Mouse (Mus musculus) CH12.LX (cell line): ENCODE measurements around the gene Rplp0. TPM values are rescaled to one million over a fixed set of nuclear protein-coding genes. Genes with fewer than 3 reads are reported as not detected.

Source experiments
- DNase-seq: peaks from one replicate; pipeline ENCODE4 v3.0.0-alpha.2; 2013; ENCODE audit errors: extremely low read depth
- H3K27ac ChIP-seq: 2 replicates; pipeline ENCODE4 v1.5.1; 2012; ENCODE audit warnings: low read depth, mild to moderate bottlenecking, control low read depth, moderate library complexity; ENCODE audit not compliant: insufficient read depth
- H3K27me3 ChIP-seq: replicated peaks from 2 replicates; pipeline ENCODE3; 2012; ENCODE audit warnings: inconsistent platforms
- H3K36me3 ChIP-seq, 2 experiments: replicated peaks in 1 of 2; 2 replicates each; pipeline versions ENCODE3 to v1.6.1; 2012; ENCODE audit warnings: inconsistent platforms in 1 of 2, low read length in 1 of 2, mild to moderate bottlenecking in 1 of 2, mixed read lengths in 1 of 2, moderate library complexity in 1 of 2; ENCODE audit not compliant: control insufficient read depth in 1 of 2, insufficient read depth in 1 of 2
- H3K4me1 ChIP-seq, 2 experiments: 2 replicates each; pipeline ENCODE4 v1.6.1; 2012; ENCODE audit warnings: inconsistent platforms in 1 of 2, moderate library complexity in 1 of 2; ENCODE audit not compliant: insufficient read depth in 2 of 2, control insufficient read depth in 1 of 2
- H3K4me2 ChIP-seq: 2 replicates; pipeline ENCODE4 v1.6.1; 2012; ENCODE audit warnings: low read depth, mild to moderate bottlenecking, control low read depth; ENCODE audit not compliant: poor library complexity, insufficient read depth, severe bottlenecking
- H3K4me3 ChIP-seq, 3 experiments: fragments of 150-350 bp in 1 of 3; sonication (generic) in 1 of 3; replicated peaks in 1 of 3; 2 replicates each; pipeline versions ENCODE3 to v1.5.1; 2011 to 2012; ENCODE audit warnings: low read depth in 2 of 3, low read length in 2 of 3, mild to moderate bottlenecking in 2 of 3, moderate library complexity in 2 of 3, control low read depth in 1 of 3, improper control_type of control experiment in 1 of 3, inconsistent platforms in 1 of 3, mixed read lengths in 1 of 3; ENCODE audit not compliant: poor library complexity in 1 of 3
- H3K79me2 ChIP-seq: replicated peaks from 2 replicates; pipeline ENCODE4 v1.6.1; 2012; ENCODE audit warnings: mild to moderate bottlenecking, moderate library complexity; ENCODE audit not compliant: control insufficient read depth, poor library complexity, insufficient read depth, severe bottlenecking; ENCODE audit errors: extremely low read depth
- H3K9ac ChIP-seq: 2 replicates; pipeline ENCODE4 v1.6.1; 2012; ENCODE audit warnings: low read depth, mild to moderate bottlenecking, control low read depth, moderate library complexity; ENCODE audit not compliant: insufficient read depth
- H3K9me3 ChIP-seq: replicated peaks from 2 replicates; pipeline ENCODE3; 2012; ENCODE audit warnings: low read length, inconsistent platforms, mixed read lengths
- BHLHE40 ChIP-seq: IDR thresholded peaks from 2 replicates; pipeline ENCODE4 v1.6.1; 2011; ENCODE audit warnings: mild to moderate bottlenecking, low read depth, low read length, improper control_type of control experiment
- CTCF ChIP-seq, 2 experiments: IDR thresholded peaks in 1 of 2; conservative IDR thresholded peaks in 1 of 2; 2 replicates each; pipeline ENCODE4 v1.5.1; 2011 to 2012; ENCODE audit warnings: low read depth in 2 of 2, low read length in 2 of 2, improper control_type of control experiment in 1 of 2, inconsistent platforms in 1 of 2, mild to moderate bottlenecking in 1 of 2, moderate library complexity in 1 of 2
- ELF1 ChIP-seq: IDR thresholded peaks from 2 replicates; pipeline ENCODE4 v1.6.1; 2014; ENCODE audit warnings: low read depth, mild to moderate bottlenecking, inconsistent platforms, low read length, improper control_type of control experiment
- EP300 ChIP-seq: IDR thresholded peaks from 2 replicates; pipeline ENCODE4 v1.6.1; 2011; ENCODE audit warnings: low read length, improper control_type of control experiment
- ETS1 ChIP-seq: conservative IDR thresholded peaks from 2 replicates; pipeline ENCODE4 v1.6.1; 2012; ENCODE audit warnings: low read depth, mild to moderate bottlenecking, inconsistent platforms, low read length, improper control_type of control experiment, moderate library complexity
- GABPA ChIP-seq: IDR thresholded peaks from 2 replicates; pipeline ENCODE4 v1.6.1; 2012; ENCODE audit warnings: low read depth, low read length, improper control_type of control experiment, inconsistent platforms; ENCODE audit not compliant: insufficient replicate concordance
- HCFC1 ChIP-seq: IDR thresholded peaks from 2 replicates; pipeline ENCODE4 v1.6.1; 2012; ENCODE audit warnings: low read depth, mild to moderate bottlenecking, inconsistent platforms, low read length, improper control_type of control experiment
- IRF4 ChIP-seq: IDR thresholded peaks from 2 replicates; pipeline ENCODE4 v1.6.1; 2014; ENCODE audit warnings: low read depth, mild to moderate bottlenecking, inconsistent platforms, low read length, improper control_type of control experiment
- MAFK ChIP-seq: IDR thresholded peaks from 2 replicates; pipeline ENCODE4 v1.6.1; 2011; ENCODE audit warnings: low read length, improper control_type of control experiment; ENCODE audit not compliant: insufficient replicate concordance
- MAZ ChIP-seq: IDR thresholded peaks from 2 replicates; pipeline ENCODE4 v1.6.1; 2012; ENCODE audit warnings: low read depth, mild to moderate bottlenecking, inconsistent platforms, low read length, improper control_type of control experiment, moderate library complexity
- MYC ChIP-seq: IDR thresholded peaks from 2 replicates; pipeline ENCODE4 v1.6.1; 2011; ENCODE audit warnings: low read depth, mild to moderate bottlenecking, improper control_type of control experiment, low read length
- NELFE ChIP-seq: IDR thresholded peaks from 2 replicates; pipeline ENCODE4 v1.6.1; 2011; ENCODE audit warnings: low read depth, low read length, improper control_type of control experiment
- POLR2A ChIP-seq: IDR thresholded peaks from 2 replicates; pipeline ENCODE4 v1.6.1; 2011; ENCODE audit warnings: low read depth, mild to moderate bottlenecking, improper control_type of control experiment, low read length
- SIN3A ChIP-seq: IDR thresholded peaks from 2 replicates; pipeline ENCODE4 v1.6.1; 2012; ENCODE audit warnings: low read length, improper control_type of control experiment, inconsistent platforms
- SMC3 ChIP-seq: IDR thresholded peaks from 2 replicates; pipeline ENCODE4 v1.6.1; 2011; ENCODE audit warnings: low read depth, low read length, improper control_type of control experiment
- TBP ChIP-seq: conservative IDR thresholded peaks from 2 replicates; pipeline ENCODE4 v1.6.1; 2011; ENCODE audit warnings: low read depth, low read length, improper control_type of control experiment
- USF1 ChIP-seq: IDR thresholded peaks from 2 replicates; pipeline ENCODE4 v1.6.1; 2014; ENCODE audit warnings: low read depth, mild to moderate bottlenecking, inconsistent platforms, low read length, improper control_type of control experiment
- ZMIZ1 ChIP-seq: IDR thresholded peaks from 2 replicates; pipeline ENCODE4 v1.6.1; 2012; ENCODE audit warnings: low read depth, mild to moderate bottlenecking, inconsistent platforms, low read length, improper control_type of control experiment
- ZNF384 ChIP-seq: IDR thresholded peaks from 2 replicates; pipeline ENCODE4 v1.6.1; 2012; ENCODE audit warnings: low read depth, low read length, improper control_type of control experiment, inconsistent platforms
- dilution Hi-C: fragments of 300-500 bp; cut with MboI; formaldehyde crosslinking; loops from 2 replicates; pipeline ENCODE4 v1.14.3; 2020; ENCODE audit warnings: low sequenced_read_pairs; ENCODE audit not compliant: extremely low pct_unique_long_range_greater_than_20kb, extremely low pct_ligation_motif_present
- in situ Hi-C: fragments of 300-500 bp; cut with MboI; formaldehyde crosslinking; loops from 3 replicates; pipeline ENCODE4 v1.14.3; 2019; ENCODE audit warnings: low sequenced_read_pairs, low pct_ligation_motif_present, low pct_unique_long_range_greater_than_20kb, mixed read lengths
- polyA plus RNA-seq: library from polyadenylated mRNA; unstranded; fragments of >175 nt; gene quantifications from 2 replicates; pipeline ENCODE4 v1.2.1, GENCODE M21; 2012; ENCODE audit warnings: low read depth; ENCODE audit not compliant: insufficient read length
- total RNA-seq, 2 experiments: library from RNA; depleted of rRNA; stranded (reverse); fragments of 300-350 nt in 1 of 2; fragments of >200 nt in 1 of 2; gene quantifications; 2 replicates each; pipeline ENCODE4 v1.2.3; 2012 to 2014

Rplp0 gene
- total and polyA plus RNA-seq, 3 experiments = 4,800 to 6,606 (median 5,581) TPM

GRCm38 (mm10) chr5:115547421-115547820, 11.8 kb upstream of the Rplp0 start:
- no peaks in the 10 kb centered on the region for H3K9me3 ChIP-seq
- H3K4me3 ChIP-seq = no peak overlapping the region
- H3K27ac ChIP-seq = no peak overlapping the region
- H3K27me3 ChIP-seq = no peaks in the 10 kb centered on the region
- dilution Hi-C loops = no loop called here
- H3K79me2 ChIP-seq = no peaks in the 10 kb centered on the region
- no peak for TF ChIP-seq SMC3
- no peak for TF ChIP-seq ELF1
- H3K36me3 ChIP-seq = peaks cover 36 to 72% of the 10 kb centered on the region in 2 experiments
- in situ Hi-C loops = no loop called here
- no peak overlapping the region for H3K9ac ChIP-seq
- no peak overlapping the region for H3K4me2 ChIP-seq
- no peak for DNase-seq
- peaks cover 25 to 88% of the 10 kb centered on the region in 2 experiments for H3K4me1 ChIP-seq

GRCm38 (mm10) chr5:115548501-115549285, 10.6 kb upstream of the Rplp0 start:
- dilution Hi-C loops = no loop called here
- no peak overlapping the region for H3K4me2 ChIP-seq
- H3K27me3 ChIP-seq = no peaks in the 10 kb centered on the region
- no peak for DNase-seq
- TF ChIP-seq SIN3A (no peak), EP300 (no peak), ELF1 (no peak), USF1 (no peak), BHLHE40 (no peak), POLR2A (no peak), CTCF (conservative IDR thresholded peaks at IDR 0.05 in 1 of 2, IDR thresholded peaks at IDR 0.05 in 1 of 2; ENCODE audit: low read depth in 2 of 2, low read length in 2 of 2) (no peak), GABPA (no peak), MAFK (no peak), MYC (no peak), ETS1 (no peak), IRF4 (no peak), TBP (no peak), NELFE (no peak), MAZ (no peak), HCFC1 (no peak), ZMIZ1 (no peak), ZNF384 (no peak)
- TF ChIP-seq, all 38 proteins: peak for 0
- H3K36me3 ChIP-seq = peaks cover 48 to 83% of the 10 kb centered on the region in 2 experiments
- H3K9me3 ChIP-seq = no peaks in the 10 kb centered on the region
- H3K79me2 ChIP-seq = no peaks in the 10 kb centered on the region
- H3K4me1 ChIP-seq = peaks cover 20 to 75% of the 10 kb centered on the region in 2 experiments
- no peak overlapping the region for H3K27ac ChIP-seq
- H3K4me3 ChIP-seq = no peak overlapping the region
- in situ Hi-C loops = no loop called here
- H3K9ac ChIP-seq = no peak overlapping the region
